In genomic region chr11:69591899-69592637, GRCm38 (mm10) we compare ENCODE assay signal across 9 mouse cellular contexts. TPM values are rescaled to one million over a fixed set of nuclear protein-coding genes. Genes with fewer than 3 reads are reported as not detected.
DNase-seq lines count a peak whose midpoint lies in the region; ATAC-seq and TF ChIP-seq lines count a peak whose summit lies in the region.
"Had no signal": no experiment of that assay in that cellular context is flagged by ENCODE, and none has a peak within 500 bp of the region (broad histone marks: within the 10 kb centered on the region; RNA-seq: fewer than 3 reads in every experiment).

No protein-coding gene starts in this region.

- intact Hi-C loops in heart, postnatal 36 days (cut with DNase I), result no loop called here

- H3K4me1 ChIP-seq in heart, embryonic 12.5 days (replicated peaks), result no peaks in the 10 kb centered on the region
- H3K4me1 ChIP-seq in forebrain, embryonic 14.5 days (ENCODE audit: control insufficient read depth, insufficient read depth, low read length), result no peaks in the 10 kb centered on the region
- H3K4me1 ChIP-seq in olfactory bulb, adult 2 months (ENCODE audit: control insufficient read depth, insufficient read depth, low read length), result no peaks in the 10 kb centered on the region

- H3K9ac ChIP-seq in heart, embryonic 12.5 days, result 0 out of 2 replicates have a peak overlapping the region, but pooled peaks have one; percentile 41
- H3K9ac ChIP-seq in forebrain, embryonic 14.5 days (ENCODE audit: low read length), result no peak overlapping the region; the same call in 1 of the 2 replicates
- H3K9ac ChIP-seq: lung, embryonic 14.5 days had no signal

- no peak for TF ChIP-seq POLR2A in olfactory bulb, adult 2 months (IDR thresholded peaks at IDR 0.05; ENCODE audit: insufficient read depth, low read depth, low read length)

- ATAC-seq in heart, embryonic 12.5 days (ENCODE audit: insufficient number of reproducible peaks, low FRiP score), result no peak
- peak; percentile 75 for ATAC-seq in forebrain, embryonic 14.5 days

- H3K9me3 ChIP-seq in heart, embryonic 12.5 days (replicated peaks), result no peaks in the 10 kb centered on the region
- no peaks in the 10 kb centered on the region for H3K9me3 ChIP-seq in forebrain, embryonic 14.5 days (replicated peaks; ENCODE audit: control insufficient read depth, low read length)

- peaks cover 64% of the 10 kb centered on the region for H3K36me3 ChIP-seq in heart, embryonic 12.5 days
- peaks cover 66% of the 10 kb centered on the region for H3K36me3 ChIP-seq in forebrain, embryonic 14.5 days (ENCODE audit: control insufficient read depth, insufficient read depth, low read length)

- no peak for DNase-seq in heart, postnatal 36 days
- peak; percentile 81 for DNase-seq in forebrain, embryonic 14.5 days (ENCODE audit: low spot score)
- peak; percentile 44 to 65 for DNase-seq in layer of hippocampus, postnatal 25 days (ENCODE audit: extremely low spot score in 1 of 2, low spot score in 1 of 2)
- DNase-seq in ovary, postnatal 36 days (ENCODE audit: low spot score), result no peak
- no peak for DNase-seq in lung, postnatal 14 days
- DNase-seq in thymus, postnatal 10 days (ENCODE audit: low spot score in 2 of 2), result no peak
- DNase-seq: lung, embryonic 14.5 days had no signal

- WGBS in heart, embryonic 12.5 days, result 74% methylated on average over 7 of the region's 7 CpGs
- WGBS in forebrain, embryonic 14.5 days, result 55% methylated on average over 7 of the region's 7 CpGs
- WGBS in olfactory bulb, adult 2 months, result 25% methylated on average over 7 of the region's 7 CpGs

- no peak overlapping the region for H3K4me3 ChIP-seq in heart, embryonic 12.5 days
- no peak overlapping the region for H3K4me3 ChIP-seq in forebrain, embryonic 14.5 days (ENCODE audit: low read depth, low read length)
- H3K4me3 ChIP-seq in olfactory bulb, adult 2 months (ENCODE audit: insufficient read depth, low read depth, low read length), result no peak overlapping the region

- H3K4me2 ChIP-seq in heart, embryonic 12.5 days, result no peak overlapping the region
- no peak overlapping the region for H3K4me2 ChIP-seq in forebrain, embryonic 14.5 days (ENCODE audit: low read length)
- H3K4me2 ChIP-seq: lung, embryonic 14.5 days had no signal

- no peak for TF ChIP-seq CTCF in olfactory bulb, adult 2 months (IDR thresholded peaks at IDR 0.05; ENCODE audit: insufficient read depth, low read depth, low read length)

- no peaks in the 10 kb centered on the region for H3K27me3 ChIP-seq in heart, embryonic 12.5 days (replicated peaks)
- H3K27me3 ChIP-seq in forebrain, embryonic 14.5 days (replicated peaks; ENCODE audit: control insufficient read depth, insufficient read depth, low read length), result no peaks in the 10 kb centered on the region

- H3K27ac ChIP-seq in heart, embryonic 12.5 days (ENCODE audit: poor library complexity, severe bottlenecking), result no peak overlapping the region
- peak overlapping the region; percentile 66 for H3K27ac ChIP-seq in forebrain, embryonic 14.5 days (ENCODE audit: low read depth, low read length)
- H3K27ac ChIP-seq in olfactory bulb, adult 2 months (ENCODE audit: insufficient read depth, low read depth, low read length), result 0 out of 2 replicates have a peak overlapping the region, but pooled peaks have one; percentile 24

RNA-seq across cellular contexts. Expression of gene Trp53, which starts 11.9 kb away (rescaled TPM):
- polyA plus RNA-seq in heart, embryonic 12.5 days (2016; fragmentation: Nextera tagmentation; extraction: Ambion mirVana), result 76.0 and 79.1 TPM in 2 replicates
- total RNA-seq in heart, postnatal 36 days (2021), result 10 to 100 TPM; 13.9 to 17.0 TPM
- polyA plus RNA-seq in forebrain, embryonic 14.5 days (2014; fragmentation: Nextera tagmentation; extraction: Ambion mirVana), result 111 and 113 TPM in 2 replicates
- 10 to 100 TPM; 24.3 to 29.8 TPM for total RNA-seq in layer of hippocampus, postnatal 25 days (2021)
- not detected in 2 replicates for polyA plus RNA-seq in olfactory bulb, adult 2 months (2012; ENCODE audit: insufficient read depth, insufficient read length, low replicate concordance, missing spikeins)

RNA-seq across cellular contexts. Expression of gene Wrap53, which starts 12.0 kb away (rescaled TPM):
- 18.7 and 19.5 TPM in 2 replicates for polyA plus RNA-seq in heart, embryonic 12.5 days (2016; fragmentation: Nextera tagmentation; extraction: Ambion mirVana)
- 1 to 10 TPM; 5.1 to 6.3 TPM for total RNA-seq in heart, postnatal 36 days (2021)
- 24.6 and 29.3 TPM in 2 replicates for polyA plus RNA-seq in forebrain, embryonic 14.5 days (2014; fragmentation: Nextera tagmentation; extraction: Ambion mirVana)
- total RNA-seq in layer of hippocampus, postnatal 25 days (2021), result 10 to 100 TPM; 11.7 to 12.5 TPM
- not detected in 2 replicates for polyA plus RNA-seq in olfactory bulb, adult 2 months (2012; ENCODE audit: insufficient read depth, insufficient read length, low replicate concordance, missing spikeins)

RNA-seq across cellular contexts. Expression of gene Atp1b2, which starts 13.7 kb away (rescaled TPM):
- 30.9 and 31.1 TPM in 2 replicates for polyA plus RNA-seq in heart, embryonic 12.5 days (2016; fragmentation: Nextera tagmentation; extraction: Ambion mirVana)
- 10 to 100 TPM; 20.9 to 22.5 TPM for total RNA-seq in heart, postnatal 36 days (2021)
- 22.0 and 31.5 TPM in 2 replicates for polyA plus RNA-seq in forebrain, embryonic 14.5 days (2014; fragmentation: Nextera tagmentation; extraction: Ambion mirVana)
- 100 to 1,000 TPM; 394 to 472 TPM for total RNA-seq in layer of hippocampus, postnatal 25 days (2021)
- 162 TPM in 1 of 2 replicates, not detected in the other for polyA plus RNA-seq in olfactory bulb, adult 2 months (2012; ENCODE audit: insufficient read depth, insufficient read length, low replicate concordance, missing spikeins)

RNA-seq across cellular contexts. Expression of gene Shbg, which starts 25.6 kb away (rescaled TPM):
- polyA plus RNA-seq in heart, embryonic 12.5 days (2016; fragmentation: Nextera tagmentation; extraction: Ambion mirVana), result 0.13 and 0.82 TPM in 2 replicates
- not detected for total RNA-seq in heart, postnatal 36 days (2021)
- not detected in 2 replicates for polyA plus RNA-seq in forebrain, embryonic 14.5 days (2014; fragmentation: Nextera tagmentation; extraction: Ambion mirVana)
- total RNA-seq in layer of hippocampus, postnatal 25 days (2021), result not detected
- not detected in 2 replicates for polyA plus RNA-seq in olfactory bulb, adult 2 months (2012; ENCODE audit: insufficient read depth, insufficient read length, low replicate concordance, missing spikeins)
- polyA plus RNA-seq: lung, embryonic 14.5 days had no signal

RNA-seq across cellular contexts. Expression of gene Sat2, which starts 29.8 kb away (rescaled TPM):
- 16.5 and 17.4 TPM in 2 replicates for polyA plus RNA-seq in heart, embryonic 12.5 days (2016; fragmentation: Nextera tagmentation; extraction: Ambion mirVana)
- 1 to 10 TPM; 3.7 to 4.1 TPM for total RNA-seq in heart, postnatal 36 days (2021)
- polyA plus RNA-seq in forebrain, embryonic 14.5 days (2014; fragmentation: Nextera tagmentation; extraction: Ambion mirVana), result 17.6 and 18.2 TPM in 2 replicates
- total RNA-seq in layer of hippocampus, postnatal 25 days (2021), result 10 to 100 TPM; 15.5 to 15.8 TPM
- polyA plus RNA-seq in olfactory bulb, adult 2 months (2012; ENCODE audit: insufficient read depth, insufficient read length, low replicate concordance, missing spikeins), result not detected in 2 replicates

Comparison
In these comparisons a context has a peak if more than half of its experiments do, and no peak if none do; other contexts are left out.
1. DNase-seq: peak in forebrain, embryonic 14.5 days (single experiment) and layer of hippocampus, postnatal 25 days (2 of 2); none in heart, postnatal 36 days (0 of 2), ovary, postnatal 36 days (single experiment), lung, postnatal 14 days (single experiment) and thymus, postnatal 10 days (0 of 2).